Mouse (Mus musculus) intestine, embryonic 15.5 days (tissue): ENCODE data around the gene Fam189a2. TPM values are rescaled to one million over a fixed set of nuclear protein-coding genes. Genes with fewer than 3 reads are reported as not detected.
A peak's percentile ranks its signal among the peaks of the same experiment; 100 is the strongest.

ENCODE experiments used
- ATAC-seq: fragments of 200-750 bp; cut with Nextera tagmentation; 2 replicates; pipeline ENCODE4 v1.8.0; 2017; ENCODE audit warnings: moderate TSS enrichment, moderate library complexity
- H3K27ac ChIP-seq: fragments of 300-500 bp; sonication (generic); 2 replicates; pipeline ENCODE4 v1.5.1; 2015; ENCODE audit warnings: mild to moderate bottlenecking, inconsistent platforms
- H3K27me3 ChIP-seq: fragments of 300-500 bp; sonication (generic); replicated peaks from 2 replicates; pipeline ENCODE4 v1.6.1; 2015; ENCODE audit warnings: inconsistent platforms
- H3K36me3 ChIP-seq: fragments of 300-500 bp; sonication (generic); 2 replicates; pipeline ENCODE4 v1.6.1; 2015; ENCODE audit warnings: inconsistent platforms
- H3K4me1 ChIP-seq: fragments of 300-500 bp; sonication (generic); replicated peaks from 2 replicates; pipeline ENCODE4 v1.6.1; 2015; ENCODE audit warnings: inconsistent platforms
- H3K4me2 ChIP-seq: fragments of 300-500 bp; sonication (generic); replicated peaks from 2 replicates; pipeline ENCODE4 v1.6.1; 2015; ENCODE audit warnings: mild to moderate bottlenecking, inconsistent platforms
- H3K4me3 ChIP-seq: fragments of 300-500 bp; sonication (generic); replicated peaks from 2 replicates; pipeline ENCODE4 v1.5.1; 2015; ENCODE audit warnings: inconsistent platforms
- H3K9ac ChIP-seq: fragments of 300-500 bp; sonication (generic); 2 replicates; pipeline ENCODE4 v1.6.1; 2015; ENCODE audit warnings: inconsistent platforms
- H3K9me3 ChIP-seq: fragments of 300-500 bp; sonication (generic); 2 replicates; pipeline ENCODE4 v1.6.1; 2016; ENCODE audit warnings: inconsistent platforms
- WGBS: fragments of 180-500 bp; shearing (Covaris S2); methylation state at CpG from one replicate; pipeline ENCODE4 v1.1.7; 2015; 5-methylcytosine and 5-hydroxymethylcytosine counted together
- polyA plus RNA-seq: library from polyadenylated mRNA; unstranded; fragments of >200 nt; fragmentation: Nextera tagmentation; extraction: Ambion mirVana; gene quantifications from 2 replicates; pipeline ENCODE4 v1.2.1, GENCODE M21; 2015

Fam189a2 gene
- polyA plus RNA-seq, result 0.80 and 1.2 TPM in 2 replicates

DNA sequence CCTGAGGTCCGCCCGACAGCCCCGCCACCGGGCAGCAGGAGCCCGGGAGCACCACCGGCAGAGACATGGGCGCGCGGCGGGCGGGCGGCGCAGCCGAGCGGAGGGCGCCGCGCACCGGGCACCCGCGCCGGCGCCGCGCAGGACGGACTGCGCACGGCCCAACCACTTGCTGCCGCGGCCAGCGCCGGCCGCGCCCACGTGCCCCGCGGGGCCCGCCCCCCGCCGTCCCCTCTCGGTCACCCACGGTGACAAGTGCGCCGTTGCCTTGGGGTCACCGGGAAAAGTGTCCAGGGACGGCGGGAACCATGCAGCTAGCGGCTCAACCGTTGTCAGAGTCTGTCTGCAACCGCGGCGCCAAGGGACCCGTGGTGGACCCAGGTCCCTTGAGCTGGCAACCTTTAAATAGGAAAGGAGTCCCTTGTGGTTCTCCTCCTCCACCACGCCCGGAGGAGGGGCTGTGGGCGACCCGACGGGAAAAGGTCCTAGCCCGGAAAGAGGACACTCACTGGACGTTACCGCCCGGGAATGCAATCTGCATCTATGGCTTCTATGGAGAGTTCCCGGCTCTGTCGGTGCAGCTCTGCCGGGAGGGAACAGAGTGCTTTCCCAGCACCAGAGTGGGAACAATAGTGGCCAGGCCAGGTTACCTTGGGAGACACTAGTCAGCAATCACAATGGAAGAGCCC is at the start of gene Fam189a2:
Fam189a2 (minus strand) TSS at position 149 of the 686 bp plus-strand sequence.
- Histone ChIP-seq H3K9ac (peak within 1 kb of the TSS; percentile 55), H3K36me3 (no peaks in the 10 kb centered on the region), H3K27ac (no peak within 1 kb of the TSS), H3K4me1 (peaks cover 6% of the 10 kb centered on the region; the same call in 1 of the 2 replicates), H3K4me2 (peak within 1 kb of the TSS; percentile 95), H3K4me3 (peak within 1 kb of the TSS; percentile 65), H3K9me3 (no peaks in the 10 kb centered on the region), H3K27me3 (peaks cover 18% of the 10 kb centered on the region)
- under 1% methylated on average over 58 of the region's 65 CpGs for WGBS
- peak; percentile 93 for ATAC-seq

DNA sequence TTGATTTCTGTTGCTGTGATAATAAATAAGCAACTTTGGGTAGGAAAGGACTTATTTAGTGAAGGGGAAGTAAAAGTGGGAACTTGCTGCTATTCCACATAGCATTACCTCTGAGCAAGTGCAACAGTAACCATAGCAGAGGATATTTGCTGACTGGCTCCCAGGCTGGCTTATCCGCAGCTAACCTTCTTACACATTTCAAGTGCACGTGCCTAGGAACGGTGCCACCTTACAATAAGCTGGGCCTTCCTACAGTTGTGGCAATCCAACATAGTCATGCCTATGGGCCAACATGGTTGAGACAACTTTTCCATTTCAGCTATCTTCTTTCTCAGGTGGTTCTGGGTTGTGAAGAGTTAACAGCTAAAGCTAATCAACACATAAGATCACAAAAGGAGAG is 46.8 kb upstream of the Fam189a2 start:
- no peak overlapping the region for H3K4me2 ChIP-seq
- no peak overlapping the region for H3K27ac ChIP-seq
- ATAC-seq, result no peak
- no peak overlapping the region for H3K9ac ChIP-seq
- H3K9me3 ChIP-seq, result no peaks in the 10 kb centered on the region
- no peak overlapping the region for H3K4me3 ChIP-seq
- no peaks in the 10 kb centered on the region for H3K36me3 ChIP-seq
- H3K4me1 ChIP-seq, result no peaks in the 10 kb centered on the region
- H3K27me3 ChIP-seq, result no peaks in the 10 kb centered on the region
- WGBS, result 92% methylated on average over 3 of the region's 3 CpGs

DNA sequence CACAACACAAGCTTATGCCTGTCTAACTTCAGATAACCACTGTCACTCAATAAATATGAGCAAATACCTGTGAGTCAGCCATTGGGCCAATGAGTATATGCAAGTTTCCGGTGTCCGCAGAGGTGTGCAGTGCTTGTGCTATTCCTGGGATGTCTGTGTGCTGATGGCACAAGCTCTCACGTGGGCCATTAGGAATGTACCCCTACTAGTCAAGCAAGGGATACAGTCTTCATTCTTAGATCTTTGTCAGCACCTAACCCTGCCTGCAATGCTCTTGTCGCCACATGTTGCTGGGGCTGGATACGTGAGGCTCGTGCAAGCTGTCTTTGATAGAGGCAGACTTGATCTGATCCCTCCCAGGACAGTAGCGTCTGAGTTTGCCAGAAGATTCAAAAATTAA is 45.7 kb upstream of the Fam189a2 start:
- no peaks in the 10 kb centered on the region for H3K9me3 ChIP-seq
- H3K4me3 ChIP-seq, result no peak overlapping the region
- ATAC-seq, result no peak
- no peaks in the 10 kb centered on the region for H3K36me3 ChIP-seq
- no peak overlapping the region for H3K27ac ChIP-seq
- WGBS, result 89% methylated on average over 7 of the region's 7 CpGs
- H3K4me2 ChIP-seq, result no peak overlapping the region
- H3K9ac ChIP-seq, result no peak overlapping the region
- no peaks in the 10 kb centered on the region for H3K4me1 ChIP-seq
- H3K27me3 ChIP-seq, result no peaks in the 10 kb centered on the region

DNA sequence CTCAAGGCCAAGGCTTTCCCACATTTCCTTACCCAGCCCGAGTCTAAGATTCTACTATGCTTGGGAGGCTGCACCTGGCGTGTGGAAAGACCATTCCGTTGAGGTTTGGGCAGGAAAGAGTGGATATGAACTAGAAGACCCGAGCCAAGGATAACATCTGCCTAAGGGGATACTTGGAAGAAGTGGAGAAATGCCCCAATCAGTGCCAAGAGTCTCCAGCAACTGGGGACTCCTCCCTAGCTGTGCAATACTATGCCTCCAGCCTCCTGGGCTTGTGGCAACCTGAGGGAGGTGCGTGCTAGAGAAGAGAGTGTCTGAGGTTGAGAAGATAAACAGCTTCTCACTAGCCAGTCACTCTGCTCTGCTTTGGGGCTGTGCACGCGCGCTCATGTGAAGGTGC is 45.1 kb upstream of the Fam189a2 start:
- H3K4me2 ChIP-seq, result no peak overlapping the region
- H3K27ac ChIP-seq, result no peak overlapping the region
- no peaks in the 10 kb centered on the region for H3K36me3 ChIP-seq
- H3K9ac ChIP-seq, result no peak overlapping the region
- 85% methylated on average over 8 of the region's 8 CpGs for WGBS
- H3K9me3 ChIP-seq, result no peaks in the 10 kb centered on the region
- H3K4me1 ChIP-seq, result no peaks in the 10 kb centered on the region
- ATAC-seq, result no peak
- no peak overlapping the region for H3K4me3 ChIP-seq
- no peaks in the 10 kb centered on the region for H3K27me3 ChIP-seq

DNA sequence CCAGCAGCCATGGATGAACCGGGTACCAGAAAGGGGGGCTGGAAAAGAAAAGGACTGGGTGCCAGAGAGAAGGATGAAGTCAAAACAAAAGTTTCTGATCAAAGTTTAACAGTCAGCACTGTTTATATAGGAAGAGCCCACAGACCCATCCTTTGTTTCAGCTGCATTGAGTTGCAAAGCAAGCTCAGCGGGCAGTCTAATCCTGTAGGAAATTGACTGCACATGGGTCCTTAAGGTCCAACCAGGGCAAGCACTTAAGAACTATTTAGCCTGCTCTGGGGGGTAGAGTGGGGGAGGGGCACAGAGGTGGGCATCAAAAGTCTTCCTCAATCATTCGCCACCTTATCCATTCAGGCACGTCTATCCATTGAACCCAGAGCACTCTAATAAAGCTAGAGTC is 42.3 kb upstream of the Fam189a2 start:
- H3K36me3 ChIP-seq, result no peaks in the 10 kb centered on the region
- no peak overlapping the region for H3K9ac ChIP-seq
- 71% methylated on average over 4 of the region's 4 CpGs for WGBS
- no peak for ATAC-seq
- H3K27me3 ChIP-seq, result no peaks in the 10 kb centered on the region
- H3K4me3 ChIP-seq, result no peak overlapping the region
- no peak overlapping the region for H3K4me2 ChIP-seq
- H3K9me3 ChIP-seq, result no peaks in the 10 kb centered on the region
- H3K4me1 ChIP-seq, result no peaks in the 10 kb centered on the region
- no peak overlapping the region for H3K27ac ChIP-seq

DNA sequence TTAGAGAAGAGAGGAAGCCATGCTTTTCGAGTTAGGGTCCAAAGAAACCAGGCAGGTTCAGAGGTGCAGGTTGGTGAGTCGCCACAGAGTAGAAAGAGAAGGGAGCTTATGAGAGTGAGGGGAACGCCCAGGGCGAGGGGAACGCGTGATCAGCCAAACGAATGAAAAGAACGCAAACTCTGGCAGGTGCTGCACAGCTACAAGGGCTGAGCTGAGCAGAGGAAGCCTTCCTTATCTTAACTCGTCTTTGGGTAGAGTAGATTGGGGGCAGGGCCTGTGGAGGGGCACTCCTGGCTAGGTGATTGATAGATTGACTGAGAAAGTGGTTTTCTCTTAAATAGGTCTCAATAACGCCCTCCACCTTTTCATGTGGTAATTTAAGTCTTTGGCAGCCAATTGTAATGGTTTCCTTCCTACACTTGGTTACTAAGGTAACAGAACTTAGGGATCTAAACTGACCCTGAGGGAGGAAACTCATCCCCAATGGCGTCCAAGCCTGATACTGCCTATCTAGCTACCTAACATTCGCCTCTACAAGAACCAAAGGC is 33.6 kb upstream of the Fam189a2 start:
- H3K9ac ChIP-seq, result no peak overlapping the region
- no peak overlapping the region for H3K4me3 ChIP-seq
- peak overlapping the region; percentile 56; the same call in 1 of the 2 replicates for H3K27ac ChIP-seq
- no peaks in the 10 kb centered on the region for H3K36me3 ChIP-seq
- H3K9me3 ChIP-seq, result no peaks in the 10 kb centered on the region
- 43% methylated on average over 12 of the region's 12 CpGs for WGBS
- no peaks in the 10 kb centered on the region for H3K27me3 ChIP-seq
- H3K4me2 ChIP-seq, result no peak overlapping the region
- no peaks in the 10 kb centered on the region for H3K4me1 ChIP-seq
- peak; percentile 61 for ATAC-seq

DNA sequence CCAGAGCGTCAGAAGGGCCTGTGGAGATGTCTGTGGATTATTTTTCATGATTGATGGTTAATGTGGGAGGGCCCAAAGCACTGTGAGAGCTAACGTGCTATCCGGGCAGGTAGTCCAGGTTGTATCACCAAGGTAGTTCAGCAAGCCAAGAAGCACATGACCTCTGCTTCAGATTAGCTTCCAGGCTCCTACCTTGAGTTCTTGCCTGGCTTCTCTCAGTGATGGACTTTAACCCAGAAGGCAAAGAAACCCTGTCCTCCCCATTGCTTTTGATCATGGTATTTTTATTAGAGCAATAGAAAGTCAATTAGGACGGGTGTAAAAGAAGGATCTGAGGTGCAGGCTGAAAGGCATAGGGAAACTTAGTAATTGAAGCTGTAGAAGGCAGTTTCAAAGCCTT is 32.8 kb upstream of the Fam189a2 start:
- H3K9ac ChIP-seq, result no peak overlapping the region
- 0 out of 2 replicates have a peak, but pooled peaks cover 4% of the 10 kb centered on the region for H3K4me1 ChIP-seq
- no peaks in the 10 kb centered on the region for H3K27me3 ChIP-seq
- H3K4me3 ChIP-seq, result no peak overlapping the region
- H3K27ac ChIP-seq, result peak overlapping the region; percentile 58
- WGBS, result 47% methylated on average over 4 of the region's 4 CpGs
- H3K36me3 ChIP-seq, result no peaks in the 10 kb centered on the region
- no peak overlapping the region for H3K4me2 ChIP-seq
- peak; percentile 91 for ATAC-seq
- H3K9me3 ChIP-seq, result no peaks in the 10 kb centered on the region

DNA sequence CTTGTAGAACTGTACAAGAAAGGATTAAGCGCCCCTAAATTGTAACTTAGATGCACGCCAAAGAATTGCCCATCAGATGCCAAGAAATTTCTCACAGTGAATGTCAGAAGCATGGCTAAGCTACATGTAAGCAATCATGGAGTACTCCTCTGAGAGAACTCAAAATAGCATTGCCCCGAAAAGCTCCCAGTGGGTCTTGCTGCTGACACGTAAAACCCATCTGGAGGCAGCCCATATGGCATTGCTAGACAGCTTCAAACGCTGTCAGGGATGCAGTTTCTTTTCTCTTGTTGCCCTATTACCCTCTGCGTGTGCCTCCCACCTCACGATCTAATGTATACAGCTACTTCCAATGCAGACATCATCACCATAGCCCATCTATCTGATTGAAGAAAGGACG is 28.0 kb upstream of the Fam189a2 start:
- H3K9ac ChIP-seq, result no peak overlapping the region
- no peaks in the 10 kb centered on the region for H3K9me3 ChIP-seq
- H3K4me1 ChIP-seq, result peaks cover 18% of the 10 kb centered on the region
- WGBS, result 74% methylated on average over 8 of the region's 8 CpGs
- no peak for ATAC-seq
- no peaks in the 10 kb centered on the region for H3K36me3 ChIP-seq
- H3K27ac ChIP-seq, result no peak overlapping the region
- H3K4me2 ChIP-seq, result no peak overlapping the region
- no peaks in the 10 kb centered on the region for H3K27me3 ChIP-seq
- no peak overlapping the region for H3K4me3 ChIP-seq

DNA sequence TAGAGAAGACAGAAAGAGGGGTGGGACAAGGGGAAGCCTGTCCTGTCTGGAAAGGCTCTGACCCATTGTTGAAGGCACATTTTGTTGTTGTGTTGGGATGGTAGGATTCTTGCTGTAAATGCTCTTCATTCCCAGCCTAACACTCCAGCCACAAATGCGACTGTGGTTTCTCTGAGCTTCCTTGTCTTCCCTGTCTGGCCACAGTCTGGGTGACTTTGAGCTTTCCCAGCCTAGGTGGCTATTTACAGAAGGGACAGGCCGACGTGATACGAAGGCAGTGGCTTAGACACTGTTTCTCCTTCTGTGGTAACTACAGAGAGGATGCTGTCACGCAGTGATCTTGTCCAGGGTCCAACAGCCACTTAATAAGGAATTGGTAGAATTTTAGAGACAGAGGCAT is 27.2 kb upstream of the Fam189a2 start:
- peaks cover 24% of the 10 kb centered on the region for H3K4me1 ChIP-seq
- no peak overlapping the region for H3K4me2 ChIP-seq
- H3K9me3 ChIP-seq, result no peaks in the 10 kb centered on the region
- H3K9ac ChIP-seq, result no peak overlapping the region
- 26% methylated on average over 5 of the region's 5 CpGs for WGBS
- H3K36me3 ChIP-seq, result no peaks in the 10 kb centered on the region
- peak overlapping the region; percentile 27; the same call in 1 of the 2 replicates for H3K27ac ChIP-seq
- H3K4me3 ChIP-seq, result no peak overlapping the region
- peak; percentile 52 for ATAC-seq
- H3K27me3 ChIP-seq, result no peaks in the 10 kb centered on the region

DNA sequence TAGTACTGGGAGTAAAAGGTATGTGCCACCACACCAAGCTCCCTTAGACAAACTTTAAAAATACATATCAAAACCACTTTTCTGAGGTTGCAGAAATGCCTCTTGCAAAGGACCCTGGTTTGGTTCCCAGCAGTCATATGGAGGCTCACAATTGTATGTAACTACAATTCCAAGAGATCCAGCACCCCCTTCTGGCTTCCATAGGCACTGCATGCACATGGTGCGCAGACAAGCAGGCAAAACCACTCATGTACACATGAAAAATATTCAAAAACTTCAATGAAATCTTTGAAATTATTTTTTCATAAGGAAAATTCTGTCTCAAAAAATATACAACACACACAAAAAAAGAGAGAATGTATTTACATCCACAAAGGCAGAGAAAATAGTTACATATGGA is 26.1 kb upstream of the Fam189a2 start:
- 98% methylated on average over 1 of the region's 1 CpGs for WGBS
- H3K27me3 ChIP-seq, result no peaks in the 10 kb centered on the region
- H3K4me1 ChIP-seq, result peaks cover 24% of the 10 kb centered on the region
- H3K9ac ChIP-seq, result no peak overlapping the region
- H3K4me2 ChIP-seq, result no peak overlapping the region
- no peak overlapping the region for H3K4me3 ChIP-seq
- H3K27ac ChIP-seq, result no peak overlapping the region
- no peak for ATAC-seq
- H3K36me3 ChIP-seq, result no peaks in the 10 kb centered on the region
- no peaks in the 10 kb centered on the region for H3K9me3 ChIP-seq

DNA sequence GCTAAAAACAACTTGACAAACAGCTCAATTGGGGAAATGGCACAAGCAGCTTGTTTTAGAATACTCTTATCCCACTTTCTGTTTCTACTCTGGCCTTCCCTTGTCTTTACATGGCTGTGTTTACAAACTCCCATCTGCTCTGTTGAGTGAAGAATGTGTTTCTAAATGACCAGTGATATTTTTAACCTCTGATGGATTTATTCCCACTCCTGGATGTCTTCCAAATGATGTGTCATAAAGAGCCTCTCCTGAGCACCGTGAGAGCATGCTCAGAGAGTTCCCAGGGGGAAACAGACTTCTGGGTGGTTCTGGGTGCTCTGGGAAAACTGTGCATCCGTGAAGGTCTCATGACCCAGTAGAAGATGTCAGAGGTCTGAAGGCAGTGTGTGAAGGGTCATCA is 24.1 kb upstream of the Fam189a2 start:
- H3K27me3 ChIP-seq, result no peaks in the 10 kb centered on the region
- peak overlapping the region; percentile 62; the same call in 1 of the 2 replicates for H3K27ac ChIP-seq
- H3K9me3 ChIP-seq, result no peaks in the 10 kb centered on the region
- peak; percentile 50 for ATAC-seq
- no peak overlapping the region for H3K4me3 ChIP-seq
- WGBS, result 30% methylated on average over 2 of the region's 2 CpGs
- H3K36me3 ChIP-seq, result no peaks in the 10 kb centered on the region
- no peak overlapping the region for H3K4me2 ChIP-seq
- peaks cover 24% of the 10 kb centered on the region for H3K4me1 ChIP-seq
- no peak overlapping the region for H3K9ac ChIP-seq

DNA sequence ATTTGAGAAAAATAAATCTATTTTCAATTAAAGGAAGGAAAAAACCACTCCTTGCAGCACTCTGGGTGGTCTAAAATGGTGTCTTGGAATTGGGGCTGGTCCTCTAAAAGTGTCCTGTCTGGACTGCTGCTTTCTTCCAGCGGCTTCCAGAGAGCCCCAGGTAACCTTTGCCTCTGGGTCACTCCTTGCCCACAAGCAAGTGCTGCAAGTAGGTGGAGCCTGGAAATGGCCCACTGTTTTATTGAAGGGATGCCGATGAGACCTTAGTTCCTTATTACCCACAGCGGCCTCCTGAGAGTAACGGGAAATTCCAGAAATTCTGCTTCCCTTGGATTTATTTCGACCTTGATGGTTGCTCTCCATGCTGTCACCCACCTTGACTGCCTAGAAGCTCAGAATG is 23.4 kb upstream of the Fam189a2 start:
- no peak overlapping the region for H3K9ac ChIP-seq
- no peaks in the 10 kb centered on the region for H3K27me3 ChIP-seq
- ATAC-seq, result peak; percentile 76
- WGBS, result 24% methylated on average over 5 of the region's 5 CpGs
- H3K27ac ChIP-seq, result peak overlapping the region; percentile 62
- H3K4me1 ChIP-seq, result peaks cover 24% of the 10 kb centered on the region
- no peaks in the 10 kb centered on the region for H3K36me3 ChIP-seq
- H3K4me3 ChIP-seq, result no peak overlapping the region
- H3K4me2 ChIP-seq, result peak overlapping the region; percentile 20
- no peaks in the 10 kb centered on the region for H3K9me3 ChIP-seq

DNA sequence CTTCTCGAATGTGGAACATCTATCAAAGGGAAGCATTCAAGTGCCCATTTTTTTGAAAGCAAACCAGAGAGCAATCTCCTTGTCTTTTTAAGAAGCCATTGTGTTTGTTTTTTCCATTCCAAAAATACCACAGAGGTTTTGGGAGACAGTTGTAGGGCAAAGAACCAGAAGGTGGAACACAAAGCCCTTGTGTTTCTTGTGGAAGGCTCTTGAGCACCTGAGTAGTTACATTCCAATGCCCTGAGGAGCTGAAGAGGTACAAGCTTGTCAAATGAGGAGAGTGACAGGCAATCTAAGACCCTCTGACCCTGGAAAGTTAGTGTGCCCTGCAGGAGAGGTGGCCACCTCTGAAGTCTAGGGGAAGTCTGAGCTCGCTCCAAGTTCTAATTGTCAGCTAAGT is 19.7 kb upstream of the Fam189a2 start:
- Histone ChIP-seq H3K4me2 (no peak overlapping the region), H3K27ac (no peak overlapping the region), H3K4me3 (no peak overlapping the region), H3K9ac (no peak overlapping the region), H3K4me1 (peaks cover 20% of the 10 kb centered on the region), H3K9me3 (no peaks in the 10 kb centered on the region), H3K36me3 (no peaks in the 10 kb centered on the region), H3K27me3 (no peaks in the 10 kb centered on the region)
- no peak for ATAC-seq
- 74% methylated on average over 2 of the region's 2 CpGs for WGBS
